Mouse (Mus musculus) intestine, embryonic 15.5 days (tissue): ENCODE measurements around the gene Hus1. TPM values are rescaled to one million over a fixed set of nuclear protein-coding genes. Genes with fewer than 3 reads are reported as not detected.

Source experiments
- ATAC-seq: fragments of 200-750 bp; cut with Nextera tagmentation; 2 replicates; pipeline ENCODE4 v1.8.0; 2017; ENCODE audit warnings: moderate TSS enrichment, moderate library complexity
- H3K27ac ChIP-seq: fragments of 300-500 bp; sonication (generic); 2 replicates; pipeline ENCODE4 v1.5.1; 2015; ENCODE audit warnings: mild to moderate bottlenecking, inconsistent platforms
- H3K27me3 ChIP-seq: fragments of 300-500 bp; sonication (generic); replicated peaks from 2 replicates; pipeline ENCODE4 v1.6.1; 2015; ENCODE audit warnings: inconsistent platforms
- H3K36me3 ChIP-seq: fragments of 300-500 bp; sonication (generic); 2 replicates; pipeline ENCODE4 v1.6.1; 2015; ENCODE audit warnings: inconsistent platforms
- H3K4me1 ChIP-seq: fragments of 300-500 bp; sonication (generic); replicated peaks from 2 replicates; pipeline ENCODE4 v1.6.1; 2015; ENCODE audit warnings: inconsistent platforms
- H3K4me2 ChIP-seq: fragments of 300-500 bp; sonication (generic); replicated peaks from 2 replicates; pipeline ENCODE4 v1.6.1; 2015; ENCODE audit warnings: mild to moderate bottlenecking, inconsistent platforms
- H3K4me3 ChIP-seq: fragments of 300-500 bp; sonication (generic); replicated peaks from 2 replicates; pipeline ENCODE4 v1.5.1; 2015; ENCODE audit warnings: inconsistent platforms
- H3K9ac ChIP-seq: fragments of 300-500 bp; sonication (generic); 2 replicates; pipeline ENCODE4 v1.6.1; 2015; ENCODE audit warnings: inconsistent platforms
- H3K9me3 ChIP-seq: fragments of 300-500 bp; sonication (generic); 2 replicates; pipeline ENCODE4 v1.6.1; 2016; ENCODE audit warnings: inconsistent platforms
- WGBS: fragments of 180-500 bp; shearing (Covaris S2); methylation state at CpG from one replicate; pipeline ENCODE4 v1.1.7; 2015; 5-methylcytosine and 5-hydroxymethylcytosine counted together
- polyA plus RNA-seq: library from polyadenylated mRNA; unstranded; fragments of >200 nt; fragmentation: Nextera tagmentation; extraction: Ambion mirVana; gene quantifications from 2 replicates; pipeline ENCODE4 v1.2.1, GENCODE M21; 2015

Gene Hus1
- polyA plus RNA-seq: 13.2 and 14.1 TPM in 2 replicates

GRCm38 (mm10) chr11:9010853-9011339 is at the start of gene Hus1:
Gene Hus1, minus strand, starts transcription at chr11:9011191.
- Histone ChIP-seq H3K27me3 (no peaks in the 10 kb centered on the region), H3K4me3 (peak within 1 kb of the TSS; percentile 80), H3K36me3 (0 out of 2 replicates have a peak, but pooled peaks cover 3% of the 10 kb centered on the region), H3K4me2 (peak within 1 kb of the TSS; percentile 74), H3K27ac (peak within 1 kb of the TSS; percentile 94), H3K9ac (peak within 1 kb of the TSS; percentile 85), H3K9me3 (no peaks in the 10 kb centered on the region), H3K4me1 (peaks cover 3% of the 10 kb centered on the region; the same call in 1 of the 2 replicates)
- ATAC-seq: peak; percentile 99
- WGBS: under 1% methylated on average over 43 of the region's 43 CpGs

GRCm38 (mm10) chr11:9060484-9060883 is 49.5 kb upstream of the Hus1 start:
- 48% methylated on average over 5 of the region's 5 CpGs for WGBS
- Histone ChIP-seq H3K36me3 (no peaks in the 10 kb centered on the region), H3K27ac (no peak overlapping the region), H3K9ac (no peak overlapping the region), H3K4me3 (no peak overlapping the region), H3K4me2 (no peak overlapping the region), H3K27me3 (no peaks in the 10 kb centered on the region), H3K4me1 (no peaks in the 10 kb centered on the region), H3K9me3 (no peaks in the 10 kb centered on the region)
- ATAC-seq: no peak

GRCm38 (mm10) chr11:9060029-9060428 is 49.0 kb upstream of the Hus1 start:
- Histone ChIP-seq H3K9ac (no peak overlapping the region), H3K4me3 (no peak overlapping the region), H3K27me3 (no peaks in the 10 kb centered on the region), H3K27ac (no peak overlapping the region), H3K4me1 (no peaks in the 10 kb centered on the region), H3K4me2 (no peak overlapping the region), H3K36me3 (no peaks in the 10 kb centered on the region), H3K9me3 (no peaks in the 10 kb centered on the region)
- WGBS: 62% methylated on average over 1 of the region's 1 CpGs
- ATAC-seq: no peak

GRCm38 (mm10) chr11:9057711-9058110 is 46.7 kb upstream of the Hus1 start:
- no peak overlapping the region for H3K4me2 ChIP-seq
- no peaks in the 10 kb centered on the region for H3K36me3 ChIP-seq
- WGBS: 89% methylated on average over 4 of the region's 4 CpGs
- no peak overlapping the region for H3K4me3 ChIP-seq
- H3K9me3 ChIP-seq: no peaks in the 10 kb centered on the region
- ATAC-seq: no peak
- no peaks in the 10 kb centered on the region for H3K4me1 ChIP-seq
- H3K9ac ChIP-seq: no peak overlapping the region
- no peaks in the 10 kb centered on the region for H3K27me3 ChIP-seq
- no peak overlapping the region for H3K27ac ChIP-seq

GRCm38 (mm10) chr11:9056937-9057336 is 45.9 kb upstream of the Hus1 start:
- H3K9ac ChIP-seq: no peak overlapping the region
- no peak overlapping the region for H3K4me3 ChIP-seq
- H3K9me3 ChIP-seq: no peaks in the 10 kb centered on the region
- no peaks in the 10 kb centered on the region for H3K27me3 ChIP-seq
- H3K27ac ChIP-seq: no peak overlapping the region
- no peaks in the 10 kb centered on the region for H3K36me3 ChIP-seq
- WGBS: 87% methylated on average over 2 of the region's 2 CpGs
- ATAC-seq: no peak
- H3K4me2 ChIP-seq: no peak overlapping the region
- no peaks in the 10 kb centered on the region for H3K4me1 ChIP-seq

- 54% methylated on average over 2 of the region's 2 CpGs for WGBS
- peaks cover 6% of the 10 kb centered on the region; the same call in 1 of the 2 replicates for H3K4me1 ChIP-seq
- H3K9me3 ChIP-seq: no peaks in the 10 kb centered on the region
- H3K4me3 ChIP-seq: no peak overlapping the region
- no peak overlapping the region for H3K9ac ChIP-seq
- H3K27me3 ChIP-seq: peaks cover 10% of the 10 kb centered on the region
- no peak overlapping the region for H3K27ac ChIP-seq
- no peak overlapping the region for H3K4me2 ChIP-seq
- H3K36me3 ChIP-seq: no peaks in the 10 kb centered on the region
- ATAC-seq: no peak
These were observed 40.9 kb upstream of the Hus1 start for GRCm38 (mm10) chr11:9051895-9052294.

- peaks cover 6% of the 10 kb centered on the region; the same call in 1 of the 2 replicates for H3K4me1 ChIP-seq
- no peak overlapping the region for H3K4me3 ChIP-seq
- no peak overlapping the region for H3K4me2 ChIP-seq
- H3K9me3 ChIP-seq: no peaks in the 10 kb centered on the region
- H3K27ac ChIP-seq: no peak overlapping the region
- H3K36me3 ChIP-seq: no peaks in the 10 kb centered on the region
- H3K27me3 ChIP-seq: peaks cover 10% of the 10 kb centered on the region
- no peak overlapping the region for H3K9ac ChIP-seq
- 75% methylated on average over 4 of the region's 4 CpGs for WGBS
- no peak for ATAC-seq
These were observed 39.2 kb upstream of the Hus1 start for GRCm38 (mm10) chr11:9050241-9050640.

- H3K27me3 ChIP-seq: peaks cover 10% of the 10 kb centered on the region
- peak; percentile 86 for ATAC-seq
- no peaks in the 10 kb centered on the region for H3K9me3 ChIP-seq
- peak within 1 kb of the TSS; percentile 48 for H3K4me3 ChIP-seq
- no peaks in the 10 kb centered on the region for H3K36me3 ChIP-seq
- H3K4me2 ChIP-seq: peak within 1 kb of the TSS; percentile 95
- peaks cover 6% of the 10 kb centered on the region; the same call in 1 of the 2 replicates for H3K4me1 ChIP-seq
- H3K9ac ChIP-seq: peak within 1 kb of the TSS; percentile 32
- no peak within 1 kb of the TSS for H3K27ac ChIP-seq
- under 1% methylated on average over 18 of the region's 18 CpGs for WGBS
These were observed 37.7 kb upstream of the Hus1 start, which contains the start of gene Sun3 for GRCm38 (mm10) chr11:9048703-9049060. Gene Sun3, minus strand, starts transcription at chr11:9048991.

- peak within 1 kb of the TSS; percentile 48 for H3K4me3 ChIP-seq
- H3K36me3 ChIP-seq: no peaks in the 10 kb centered on the region
- 4% methylated on average over 21 of the region's 21 CpGs for WGBS
- peak within 1 kb of the TSS; percentile 32 for H3K9ac ChIP-seq
- peak within 1 kb of the TSS; percentile 95 for H3K4me2 ChIP-seq
- no peaks in the 10 kb centered on the region for H3K9me3 ChIP-seq
- peaks cover 10% of the 10 kb centered on the region for H3K27me3 ChIP-seq
- H3K4me1 ChIP-seq: peaks cover 6% of the 10 kb centered on the region; the same call in 1 of the 2 replicates
- H3K27ac ChIP-seq: no peak within 1 kb of the TSS
- ATAC-seq: peak; percentile 100
These were observed 37.2 kb upstream of the Hus1 start, which contains the start of gene Gm11992 for GRCm38 (mm10) chr11:9048011-9048702. Gene Gm11992, plus strand, starts transcription at chr11:9048594.

- Histone ChIP-seq H3K4me1 (peaks cover 6% of the 10 kb centered on the region; the same call in 1 of the 2 replicates), H3K4me3 (no peak overlapping the region), H3K9ac (no peak overlapping the region), H3K27ac (no peak overlapping the region), H3K9me3 (no peaks in the 10 kb centered on the region), H3K4me2 (no peak overlapping the region), H3K36me3 (no peaks in the 10 kb centered on the region), H3K27me3 (peaks cover 10% of the 10 kb centered on the region)
- ATAC-seq: no peak
- 81% methylated on average over 5 of the region's 5 CpGs for WGBS
These were observed 36.1 kb upstream of the Hus1 start for GRCm38 (mm10) chr11:9047044-9047443.

GRCm38 (mm10) chr11:9046546-9046945 is 35.6 kb upstream of the Hus1 start:
- no peak for ATAC-seq
- Histone ChIP-seq H3K4me3 (no peak overlapping the region), H3K4me2 (no peak overlapping the region), H3K4me1 (peaks cover 6% of the 10 kb centered on the region; the same call in 1 of the 2 replicates), H3K9me3 (no peaks in the 10 kb centered on the region), H3K27me3 (peaks cover 10% of the 10 kb centered on the region), H3K36me3 (no peaks in the 10 kb centered on the region), H3K27ac (no peak overlapping the region), H3K9ac (no peak overlapping the region)
- WGBS: 91% methylated on average over 2 of the region's 2 CpGs

- Histone ChIP-seq H3K36me3 (no peaks in the 10 kb centered on the region), H3K27me3 (no peaks in the 10 kb centered on the region), H3K4me1 (no peaks in the 10 kb centered on the region), H3K9ac (no peak overlapping the region), H3K9me3 (no peaks in the 10 kb centered on the region), H3K4me3 (no peak overlapping the region), H3K4me2 (no peak overlapping the region), H3K27ac (no peak overlapping the region)
- no peak for ATAC-seq
- WGBS: 84% methylated on average over 2 of the region's 2 CpGs
These were observed 20.5 kb upstream of the Hus1 start for GRCm38 (mm10) chr11:9031530-9031929.

GRCm38 (mm10) chr11:9025211-9025610 is 14.2 kb upstream of the Hus1 start:
- H3K36me3 ChIP-seq: no peaks in the 10 kb centered on the region
- H3K4me3 ChIP-seq: no peak overlapping the region
- ATAC-seq: no peak
- no peak overlapping the region for H3K9ac ChIP-seq
- H3K4me1 ChIP-seq: no peaks in the 10 kb centered on the region
- no peak overlapping the region for H3K27ac ChIP-seq
- WGBS: 82% methylated on average over 3 of the region's 3 CpGs
- H3K4me2 ChIP-seq: no peak overlapping the region
- no peaks in the 10 kb centered on the region for H3K9me3 ChIP-seq
- H3K27me3 ChIP-seq: no peaks in the 10 kb centered on the region
